Mouse (Mus musculus) heart, postnatal 0 days (tissue): ENCODE results near the gene Cep350. TPM values are rescaled to one million over a fixed set of nuclear protein-coding genes. Genes with fewer than 3 reads are reported as not detected.

Experiments
- ATAC-seq: fragments of 200-750 bp; cut with Nextera tagmentation; 2 replicates; pipeline ENCODE4 v1.8.0; 2017; ENCODE audit warnings: low read depth, moderate number of reproducible peaks, moderate library complexity; ENCODE audit not compliant: insufficient read depth
- DNase-seq: peaks from one replicate; pipeline ENCODE4 v3.0.0-alpha.2; 2016; ENCODE audit warnings: low spot score
- H3K27ac ChIP-seq: fragments of 300-500 bp; sonication (generic); 2 replicates; pipeline ENCODE4 v1.5.1; 2014; ENCODE audit warnings: low read depth, mild to moderate bottlenecking
- H3K27me3 ChIP-seq: fragments of 300-500 bp; sonication (generic); 2 replicates; pipeline ENCODE4 v1.6.1; 2014; ENCODE audit warnings: low read length, mixed read lengths; ENCODE audit not compliant: control insufficient read depth, insufficient read depth
- H3K36me3 ChIP-seq: fragments of 300-500 bp; sonication (generic); replicated peaks from 2 replicates; pipeline ENCODE4 v1.6.1; 2014; ENCODE audit warnings: low read length, mixed read lengths; ENCODE audit not compliant: control insufficient read depth, insufficient read depth
- H3K4me1 ChIP-seq: fragments of 300-500 bp; sonication (generic); 2 replicates; pipeline ENCODE4 v1.6.1; 2014; ENCODE audit warnings: antibody characterized with exemption; ENCODE audit not compliant: control insufficient read depth, insufficient read depth
- H3K4me2 ChIP-seq: fragments of 300-500 bp; sonication (generic); 2 replicates; pipeline ENCODE4 v1.6.1; 2014; ENCODE audit warnings: low read depth, mild to moderate bottlenecking, low read length, moderate library complexity
- H3K4me3 ChIP-seq: fragments of 300-500 bp; sonication (generic); 2 replicates; pipeline ENCODE4 v1.5.1; 2014; ENCODE audit warnings: low read depth, low read length
- H3K9ac ChIP-seq: fragments of 300-500 bp; sonication (generic); replicated peaks from 2 replicates; pipeline ENCODE4 v1.6.1; 2014; ENCODE audit warnings: low read depth, low read length, mixed read lengths
- H3K9me3 ChIP-seq: fragments of 300-500 bp; sonication (generic); replicated peaks from 2 replicates; pipeline ENCODE4 v1.6.1; 2016; ENCODE audit warnings: low read length; ENCODE audit not compliant: control insufficient read depth
- CTCF ChIP-seq: IDR thresholded peaks from 2 replicates; pipeline ENCODE4 v1.5.1; 2016; ENCODE audit warnings: antibody characterized with exemption, control low read depth, low read depth
- EP300 ChIP-seq: IDR thresholded peaks from 2 replicates; pipeline ENCODE4 v1.6.1; 2016; ENCODE audit warnings: antibody characterized with exemption, low read depth
- WGBS: fragments of 180-500 bp; shearing (Covaris S2); extraction: QIAGEN DNeasy Blood & Tissue Kit; methylation state at CpG from one replicate; pipeline ENCODE4 v1.1.7; 2014; 5-methylcytosine and 5-hydroxymethylcytosine counted together
- polyA plus RNA-seq: library from polyadenylated mRNA; unstranded; fragments of >200 nt; fragmentation: Nextera tagmentation; extraction: Ambion mirVana; gene quantifications from 2 replicates; pipeline ENCODE4 v1.2.1, GENCODE M21; 2015
- total RNA-seq: library from RNA; depleted of rRNA; stranded (reverse); fragments of >200 nt; gene quantifications from 2 replicates; pipeline ENCODE4 v1.2.3, GENCODE M21; 2014; ENCODE audit warnings: low replicate concordance

Cep350 gene
- total and polyA plus RNA-seq, 2 experiments from 2014 or later: 5.7 to 11.1 TPM

- Histone ChIP-seq H3K4me1 (no peaks in the 10 kb centered on the region), H3K9me3 (no peaks in the 10 kb centered on the region), H3K27ac (no peak overlapping the region), H3K4me2 (no peak overlapping the region), H3K36me3 (no peaks in the 10 kb centered on the region), H3K27me3 (no peaks in the 10 kb centered on the region), H3K4me3 (no peak overlapping the region), H3K9ac (no peak overlapping the region)
- TF ChIP-seq CTCF (no peak), EP300 (no peak)
- DNase-seq (no peak), ATAC-seq (no peak)
- WGBS: 81% methylated on average over 3 of the region's 3 CpGs
These were observed 141.1 kb downstream of the Cep350 start for GRCm38 (mm10) chr1:155831958-155832357.

GRCm38 (mm10) chr1:155830861-155831260, 142.2 kb downstream of the Cep350 start:
- Histone ChIP-seq H3K4me1 (no peaks in the 10 kb centered on the region), H3K27ac (no peak overlapping the region), H3K9ac (no peak overlapping the region), H3K36me3 (no peaks in the 10 kb centered on the region), H3K27me3 (no peaks in the 10 kb centered on the region), H3K4me2 (no peak overlapping the region), H3K9me3 (no peaks in the 10 kb centered on the region), H3K4me3 (no peak overlapping the region)
- ATAC-seq: no peak
- TF ChIP-seq EP300: no peak
- 65% methylated on average over 6 of the region's 6 CpGs for WGBS
- no peak for DNase-seq

- Histone ChIP-seq H3K36me3 (no peaks in the 10 kb centered on the region), H3K4me3 (no peak overlapping the region), H3K4me1 (no peaks in the 10 kb centered on the region), H3K4me2 (no peak overlapping the region), H3K27me3 (no peaks in the 10 kb centered on the region), H3K9ac (no peak overlapping the region), H3K27ac (no peak overlapping the region), H3K9me3 (no peaks in the 10 kb centered on the region)
- ATAC-seq (no peak), DNase-seq (no peak)
- no peak for TF ChIP-seq EP300
- TF ChIP-seq CTCF: no peak
- 41% methylated on average over 8 of the region's 8 CpGs for WGBS
These were observed 145.3 kb downstream of the Cep350 start for GRCm38 (mm10) chr1:155827703-155828295.

- peaks cover 2% of the 10 kb centered on the region; the same call in 1 of the 2 replicates for H3K9me3 ChIP-seq
- H3K27me3 ChIP-seq: no peaks in the 10 kb centered on the region
- TF ChIP-seq EP300 (no peak), CTCF (no peak)
- H3K4me2 ChIP-seq: no peak overlapping the region
- no peaks in the 10 kb centered on the region for H3K4me1 ChIP-seq
- DNase-seq (no peak), ATAC-seq (no peak)
- 49% methylated on average over 5 of the region's 5 CpGs for WGBS
- no peak overlapping the region for H3K9ac ChIP-seq
- H3K4me3 ChIP-seq: no peak overlapping the region
- no peak overlapping the region for H3K27ac ChIP-seq
- no peaks in the 10 kb centered on the region for H3K36me3 ChIP-seq
These were observed 146.2 kb downstream of the Cep350 start for GRCm38 (mm10) chr1:155826803-155827395.

- Histone ChIP-seq H3K27me3 (no peaks in the 10 kb centered on the region), H3K9ac (no peak overlapping the region), H3K27ac (no peak overlapping the region), H3K4me3 (no peak overlapping the region), H3K4me1 (no peaks in the 10 kb centered on the region), H3K36me3 (no peaks in the 10 kb centered on the region), H3K4me2 (no peak overlapping the region), H3K9me3 (peaks cover 4% of the 10 kb centered on the region; the same call in 1 of the 2 replicates)
- TF ChIP-seq CTCF: no peak
- no peak for TF ChIP-seq EP300
- ATAC-seq (no peak), DNase-seq (no peak)
- 81% methylated on average over 4 of the region's 4 CpGs for WGBS
These were observed 146.9 kb downstream of the Cep350 start for GRCm38 (mm10) chr1:155825940-155826716.
